Mouse (Mus musculus): ENCODE data around the gene Klhl3.
A peak's percentile ranks its signal among the peaks of the same experiment; 100 is the strongest.

Klhl3 gene

GRCm38 (mm10) chr13:57980679-57981078 is 132.7 kb downstream of the Klhl3 start:
- Histone ChIP-seq H3K4me1 (replicated peaks; ENCODE audit: low read depth, low read length) (peaks cover 27% of the 10 kb centered on the region), H3K4me3 (replicated peaks; ENCODE audit: low read length) (no peak overlapping the region), H3K9me3 (ENCODE audit: low read length) (no peaks in the 10 kb centered on the region), H3K36me3 (ENCODE audit: insufficient read depth, low read length) (no peaks in the 10 kb centered on the region), H3K27me3 (ENCODE audit: insufficient read depth, low read length) (peaks cover 4% of the 10 kb centered on the region; the same call in 1 of the 2 replicates)
- TF ChIP-seq CTCF (conservative IDR thresholded peaks at IDR 0.05; ENCODE audit: low read length) = no peak
- TF ChIP-seq NANOG (IDR thresholded peaks at IDR 0.05; ENCODE audit: borderline replicate concordance, low read length) = no peak
- TF ChIP-seq POU5F1 (IDR thresholded peaks at IDR 0.05; ENCODE audit: borderline replicate concordance, low read length) = no peak

- Histone ChIP-seq H3K9me3 (ENCODE audit: low read length) (no peaks in the 10 kb centered on the region), H3K4me3 (replicated peaks; ENCODE audit: low read length) (no peak overlapping the region), H3K4me1 (replicated peaks; ENCODE audit: low read depth, low read length) (peaks cover 21% of the 10 kb centered on the region), H3K27me3 (ENCODE audit: insufficient read depth, low read length) (peaks cover 4% of the 10 kb centered on the region; the same call in 1 of the 2 replicates), H3K36me3 (ENCODE audit: insufficient read depth, low read length) (no peaks in the 10 kb centered on the region)
- TF ChIP-seq POU5F1 (IDR thresholded peaks at IDR 0.05; ENCODE audit: borderline replicate concordance, low read length) = no peak
- TF ChIP-seq CTCF (conservative IDR thresholded peaks at IDR 0.05; ENCODE audit: low read length) = no peak
- TF ChIP-seq NANOG (IDR thresholded peaks at IDR 0.05; ENCODE audit: borderline replicate concordance, low read length) = no peak
Observed at GRCm38 (mm10) chr13:57980071-57980470, 133.3 kb downstream of the Klhl3 start.

DNA sequence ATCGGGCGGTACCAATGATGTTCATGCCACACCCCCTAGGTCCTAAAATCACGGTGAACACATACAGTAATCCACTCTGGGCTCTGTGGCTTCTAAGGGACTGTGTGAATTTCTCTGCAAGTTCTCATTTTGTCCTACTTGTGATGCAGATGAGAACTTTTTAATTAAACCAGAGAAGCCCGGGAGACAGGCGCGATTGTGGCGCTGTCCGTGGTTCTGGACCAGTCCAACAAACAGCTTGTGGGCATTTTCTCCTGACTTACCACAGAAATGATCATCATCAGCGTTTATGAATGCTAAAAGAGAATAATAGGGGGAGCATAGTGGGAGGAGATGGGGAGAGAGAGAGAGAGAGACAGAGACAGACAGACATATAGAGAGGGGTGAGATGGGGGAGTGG is 134.5 kb downstream of the Klhl3 start:
- Histone ChIP-seq H3K27me3 (ENCODE audit: insufficient read depth, low read length) (peaks cover 4% of the 10 kb centered on the region; the same call in 1 of the 2 replicates), H3K9me3 (ENCODE audit: low read length) (no peaks in the 10 kb centered on the region), H3K36me3 (ENCODE audit: insufficient read depth, low read length) (no peaks in the 10 kb centered on the region), H3K4me1 (replicated peaks; ENCODE audit: low read depth, low read length) (peaks cover 11% of the 10 kb centered on the region), H3K4me3 (replicated peaks; ENCODE audit: low read length) (peak overlapping the region; percentile 54)
- TF ChIP-seq POU5F1 (IDR thresholded peaks at IDR 0.05; ENCODE audit: borderline replicate concordance, low read length) = no peak
- no peak for TF ChIP-seq CTCF (conservative IDR thresholded peaks at IDR 0.05; ENCODE audit: low read length)
- no peak for TF ChIP-seq NANOG (IDR thresholded peaks at IDR 0.05; ENCODE audit: borderline replicate concordance, low read length)

- Histone ChIP-seq H3K4me3 (replicated peaks; ENCODE audit: low read length) (no peak overlapping the region), H3K27me3 (ENCODE audit: insufficient read depth, low read length) (peaks cover 4% of the 10 kb centered on the region; the same call in 1 of the 2 replicates), H3K4me1 (replicated peaks; ENCODE audit: low read depth, low read length) (peaks cover under 1% of the 10 kb centered on the region), H3K36me3 (ENCODE audit: insufficient read depth, low read length) (no peaks in the 10 kb centered on the region), H3K9me3 (ENCODE audit: low read length) (no peaks in the 10 kb centered on the region)
- TF ChIP-seq POU5F1 (IDR thresholded peaks at IDR 0.05; ENCODE audit: borderline replicate concordance, low read length) (no peak), CTCF (conservative IDR thresholded peaks at IDR 0.05; ENCODE audit: low read length) (peak; percentile 89)
Observed at GRCm38 (mm10) chr13:57977721-57978120, 135.7 kb downstream of the Klhl3 start.

- Histone ChIP-seq H3K36me3 (ENCODE audit: insufficient read depth, low read length) (no peaks in the 10 kb centered on the region), H3K9me3 (ENCODE audit: low read length) (0 out of 2 replicates have a peak, but pooled peaks cover 6% of the 10 kb centered on the region), H3K4me1 (replicated peaks; ENCODE audit: low read depth, low read length) (peaks cover 5% of the 10 kb centered on the region; the same call in 1 of the 2 replicates), H3K27me3 (ENCODE audit: insufficient read depth, low read length) (peaks cover 9% of the 10 kb centered on the region), H3K4me3 (replicated peaks; ENCODE audit: low read length) (no peak overlapping the region)
- TF ChIP-seq POU5F1 (IDR thresholded peaks at IDR 0.05; ENCODE audit: borderline replicate concordance, low read length) = no peak
- TF ChIP-seq NANOG (IDR thresholded peaks at IDR 0.05; ENCODE audit: borderline replicate concordance, low read length) = no peak
- TF ChIP-seq CTCF (conservative IDR thresholded peaks at IDR 0.05; ENCODE audit: low read length) = no peak
Observed at GRCm38 (mm10) chr13:57965658-57966057, 147.7 kb downstream of the Klhl3 start.

- no peak for TF ChIP-seq NANOG (IDR thresholded peaks at IDR 0.05; ENCODE audit: borderline replicate concordance, low read length)
- TF ChIP-seq CTCF (conservative IDR thresholded peaks at IDR 0.05; ENCODE audit: low read length) = no peak
- TF ChIP-seq POU5F1 (IDR thresholded peaks at IDR 0.05; ENCODE audit: borderline replicate concordance, low read length) = no peak
- H3K27me3 ChIP-seq (ENCODE audit: insufficient read depth, low read length) = peaks cover 5% of the 10 kb centered on the region
- no peaks in the 10 kb centered on the region for H3K36me3 ChIP-seq (ENCODE audit: insufficient read depth, low read length)
- H3K4me1 ChIP-seq (replicated peaks; ENCODE audit: low read depth, low read length) = no peaks in the 10 kb centered on the region
- H3K9me3 ChIP-seq (ENCODE audit: low read length) = peaks cover 18% of the 10 kb centered on the region
- no peak overlapping the region for H3K4me3 ChIP-seq (replicated peaks; ENCODE audit: low read length)
Observed at GRCm38 (mm10) chr13:57960254-57960653, 153.1 kb downstream of the Klhl3 start.

DNA sequence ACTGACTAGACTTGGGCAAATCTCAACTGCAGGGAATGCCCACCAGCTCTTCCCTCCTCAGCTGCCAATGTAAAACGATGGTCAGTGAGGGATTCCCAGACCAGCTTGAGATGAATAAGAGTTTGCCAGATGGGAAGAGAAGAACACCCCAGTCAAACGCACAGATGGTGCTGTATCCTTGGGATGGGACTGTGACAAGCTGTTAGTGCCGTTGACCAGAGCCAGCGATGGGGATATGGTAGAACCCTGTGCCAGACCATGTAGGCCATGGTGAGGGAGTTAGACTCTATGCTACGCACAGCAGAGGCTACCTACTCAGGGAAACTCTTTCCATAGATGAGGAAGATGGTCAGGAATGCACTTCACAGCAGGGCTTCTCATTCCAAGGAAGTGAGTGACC is 153.6 kb downstream of the Klhl3 start:
- no peak for TF ChIP-seq CTCF (conservative IDR thresholded peaks at IDR 0.05; ENCODE audit: low read length)
- no peak for TF ChIP-seq NANOG (IDR thresholded peaks at IDR 0.05; ENCODE audit: borderline replicate concordance, low read length)
- TF ChIP-seq POU5F1 (IDR thresholded peaks at IDR 0.05; ENCODE audit: borderline replicate concordance, low read length) = no peak

More for the DNA sequence above, 153.6 kb downstream of the Klhl3 start:
- Histone ChIP-seq H3K36me3 (ENCODE audit: insufficient read depth, low read length) (no peaks in the 10 kb centered on the region), H3K4me1 (replicated peaks; ENCODE audit: low read depth, low read length) (no peaks in the 10 kb centered on the region), H3K9me3 (ENCODE audit: low read length) (peaks cover 23% of the 10 kb centered on the region), H3K4me3 (replicated peaks; ENCODE audit: low read length) (no peak overlapping the region), H3K27me3 (ENCODE audit: insufficient read depth, low read length) (peaks cover 4% of the 10 kb centered on the region)

Data from E14TG2a.4 (cell line).